Mouse (Mus musculus) right cerebral cortex, adult 2 months (tissue): ENCODE results near the gene Hip1.

ENCODE experiments used
- DNase-seq, 2 experiments: peaks; one replicate each; pipeline ENCODE4 v3.0.0; 2021 to 2022; ENCODE audit warnings: low spot score in 2 of 2

Hip1 gene

DNA sequence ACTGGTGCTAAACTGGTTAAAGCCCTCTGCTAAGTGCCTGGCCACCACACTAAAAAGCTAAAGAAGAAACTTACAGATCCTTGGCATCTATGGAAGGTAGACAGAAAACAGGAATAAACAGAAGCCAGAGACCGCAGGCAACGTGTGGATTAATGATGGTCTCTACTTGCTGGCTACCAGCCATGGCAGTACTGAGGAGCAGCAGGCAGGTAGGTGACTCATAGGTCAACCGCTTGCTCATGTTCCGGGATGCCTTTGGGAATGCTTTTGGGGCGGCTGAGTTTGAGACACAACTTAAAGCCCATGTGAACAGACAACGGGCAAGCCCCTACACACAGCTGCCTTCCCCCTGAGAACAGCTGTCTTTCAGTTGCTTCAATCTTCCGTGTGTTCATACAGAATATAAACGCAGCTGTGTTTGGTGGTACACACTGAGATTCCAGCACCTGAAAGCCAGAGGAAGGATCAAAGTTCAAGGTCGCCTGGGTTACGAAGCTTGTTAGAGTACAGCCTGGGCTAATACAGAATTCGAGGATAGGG lies 13.5 kb downstream of the Hip1 start:
- no peak for DNase-seq

DNA sequence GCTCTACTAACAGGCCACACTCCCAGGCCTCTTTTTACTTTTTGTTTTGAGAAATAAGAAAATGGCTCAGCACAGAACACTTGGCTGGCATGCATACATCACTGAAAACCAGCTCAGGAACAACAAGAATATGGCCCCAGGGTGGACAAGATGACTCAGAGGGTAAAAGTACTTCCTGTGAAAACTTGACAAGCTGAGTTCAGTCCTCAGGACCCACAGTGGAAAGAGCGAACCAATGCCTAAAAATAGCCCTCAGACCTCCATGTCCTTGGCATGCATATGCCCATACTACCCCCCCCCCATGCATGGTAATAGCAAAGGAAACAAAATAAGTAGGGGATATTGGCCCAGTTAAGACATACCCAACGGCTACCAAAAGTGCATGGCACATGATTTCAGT lies 15.0 kb downstream of the Hip1 start:
- DNase-seq: no peak

DNA sequence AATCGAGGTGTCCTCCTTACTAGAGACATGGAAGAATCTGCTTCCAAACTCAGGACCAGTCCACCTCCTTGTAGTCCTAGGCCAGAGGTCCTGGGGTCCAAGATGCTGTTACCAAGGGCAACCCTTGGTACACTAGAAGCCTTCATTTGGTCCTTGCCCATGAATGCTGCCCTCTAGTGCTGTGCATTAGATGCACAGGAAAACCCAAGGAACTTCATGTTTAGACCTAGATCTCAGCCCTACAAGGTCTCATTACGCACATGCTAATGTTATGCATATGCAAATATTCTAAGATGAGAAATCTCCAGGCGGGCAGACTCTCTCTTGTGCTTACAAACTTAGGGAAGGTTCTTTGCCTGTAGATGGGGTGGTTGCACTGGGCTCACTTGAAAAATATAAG lies 15.6 kb downstream of the Hip1 start:
- no peak for DNase-seq

DNA sequence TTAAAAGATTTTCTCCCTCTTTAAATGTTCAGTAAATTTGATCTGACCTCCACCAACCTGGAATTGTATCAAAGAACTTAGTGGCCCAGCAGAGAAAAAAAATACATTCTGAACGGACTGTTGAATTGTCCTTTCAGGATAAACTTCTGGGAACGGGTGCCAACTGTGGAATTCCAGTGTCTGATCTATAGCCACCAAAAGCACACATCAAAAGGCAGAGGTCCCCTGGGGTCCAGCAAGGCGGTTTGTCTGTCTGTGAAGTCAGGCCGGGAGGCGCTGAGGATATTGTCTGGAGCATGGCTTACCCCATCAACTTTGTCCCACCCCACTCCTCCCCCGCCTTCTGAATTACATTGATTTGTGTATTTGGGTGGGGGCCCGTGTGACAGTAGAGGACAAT lies 16.9 kb downstream of the Hip1 start:
- DNase-seq: no peak

DNA sequence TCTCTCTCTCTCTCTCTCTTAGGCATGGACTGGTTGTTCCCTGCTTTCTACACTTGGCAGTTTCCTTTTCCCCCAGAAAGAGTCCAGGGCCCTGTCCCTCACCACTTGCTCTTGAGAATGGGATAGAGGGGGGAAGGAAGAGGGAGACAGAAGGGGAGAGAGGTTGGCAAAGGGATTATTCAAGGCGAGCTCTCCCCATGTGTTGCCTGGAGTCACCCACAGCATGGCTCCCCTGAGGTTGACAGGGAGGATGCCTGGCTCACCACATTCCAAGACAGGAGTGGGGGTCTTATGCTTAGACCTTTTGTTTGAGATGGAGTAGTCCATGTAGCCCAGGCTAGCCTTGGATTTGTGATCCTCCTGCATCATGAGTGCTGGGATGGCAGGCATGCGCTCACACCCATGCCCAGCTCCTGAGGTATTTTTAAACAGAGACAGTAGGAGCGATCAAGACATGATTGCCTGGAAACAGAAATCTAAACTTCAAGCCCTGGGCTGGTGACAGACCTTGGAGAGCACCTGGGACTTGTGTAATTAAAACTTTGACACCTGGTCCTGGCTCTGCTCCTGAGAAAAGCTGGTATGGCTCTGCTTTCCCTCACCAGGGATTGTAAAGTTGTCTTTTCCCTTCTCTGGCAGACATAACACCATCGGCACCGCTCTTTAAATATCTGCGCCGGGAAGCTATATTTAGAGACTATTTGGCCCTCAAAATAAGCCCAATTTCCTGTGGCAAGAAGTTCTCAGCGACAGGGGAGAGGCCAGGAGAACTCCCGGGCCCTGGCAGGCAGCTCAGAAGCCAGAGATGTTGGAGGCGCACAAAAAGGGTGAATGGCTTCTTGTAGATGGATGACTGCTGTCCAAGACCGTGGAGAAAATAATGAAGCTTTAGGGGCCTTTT lies 20.0 kb downstream of the Hip1 start:
- DNase-seq: no peak

DNA sequence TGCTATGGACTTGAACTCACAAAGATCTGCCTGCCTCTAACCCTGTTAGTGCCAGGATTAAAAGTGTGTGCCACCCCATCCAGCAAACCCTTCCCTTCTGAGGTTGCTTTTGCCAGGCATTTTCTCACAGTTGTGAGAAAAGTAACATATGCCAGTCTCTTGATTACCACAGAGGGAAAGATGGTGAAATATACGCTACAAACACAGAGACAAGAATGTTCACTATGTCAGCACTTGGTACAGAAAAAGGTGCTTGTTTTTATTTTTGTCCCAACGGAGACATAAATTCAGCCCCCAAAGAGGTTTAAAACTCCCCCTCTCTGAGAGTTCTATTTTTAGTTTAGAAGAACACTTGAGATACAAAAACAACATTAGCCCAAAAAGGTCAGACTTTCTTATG lies 20.8 kb downstream of the Hip1 start:
- no peak for DNase-seq

DNA sequence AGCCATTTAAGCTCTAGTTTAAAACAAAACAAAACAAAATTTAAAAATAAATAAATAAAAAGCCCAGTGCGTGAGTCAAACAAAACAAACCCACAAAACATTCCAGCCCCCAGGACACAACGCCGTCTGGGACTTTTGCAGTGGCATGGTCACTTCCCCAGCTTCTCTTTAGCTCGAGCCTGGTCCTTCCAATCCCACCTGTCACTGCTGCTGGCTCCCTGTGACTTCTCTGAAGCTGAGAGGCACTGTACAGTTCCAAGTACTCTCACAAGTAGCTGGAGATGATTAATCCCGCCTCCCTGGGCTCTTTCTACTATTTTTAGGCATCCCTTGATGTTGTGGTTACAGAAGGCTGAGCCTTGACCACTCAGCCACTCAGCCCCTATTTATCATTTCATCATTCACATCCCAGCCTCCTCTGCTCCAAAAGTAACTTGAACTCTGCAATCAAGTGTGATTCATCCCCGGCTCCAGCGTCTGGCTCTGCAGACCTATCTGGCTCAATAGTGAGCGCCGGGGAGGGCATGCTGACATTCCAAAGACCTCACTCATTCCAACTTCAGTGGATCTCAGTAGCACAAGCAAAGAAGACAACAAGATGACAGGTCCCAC lies 22.7 kb downstream of the Hip1 start:
- no peak for DNase-seq

DNA sequence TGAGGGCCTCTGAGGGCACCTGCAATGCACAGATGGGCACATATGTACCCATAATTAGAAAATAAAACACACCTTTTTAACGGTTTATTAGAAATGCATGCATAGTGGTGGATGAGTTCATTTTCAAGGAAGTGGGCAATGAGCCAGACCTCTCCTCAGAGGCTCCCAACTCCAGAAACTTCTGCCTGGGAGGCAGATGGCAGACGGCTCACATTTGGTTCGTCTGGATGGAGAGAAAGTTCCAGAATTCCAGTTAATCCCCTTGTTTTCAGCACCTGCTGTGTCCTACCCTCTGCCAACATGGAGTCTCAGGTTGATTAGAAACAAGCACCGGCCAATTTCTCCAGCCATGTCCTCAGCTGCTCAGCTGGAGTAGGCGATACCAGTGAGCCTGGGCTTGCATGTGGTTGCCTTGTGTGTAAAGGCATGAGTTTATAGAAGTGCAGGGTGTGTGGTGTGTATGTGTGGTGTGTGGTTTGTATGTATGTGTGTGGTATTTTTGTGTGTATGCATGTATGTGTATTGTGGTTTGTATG lies 27.5 kb downstream of the Hip1 start:
- DNase-seq: no peak

DNA sequence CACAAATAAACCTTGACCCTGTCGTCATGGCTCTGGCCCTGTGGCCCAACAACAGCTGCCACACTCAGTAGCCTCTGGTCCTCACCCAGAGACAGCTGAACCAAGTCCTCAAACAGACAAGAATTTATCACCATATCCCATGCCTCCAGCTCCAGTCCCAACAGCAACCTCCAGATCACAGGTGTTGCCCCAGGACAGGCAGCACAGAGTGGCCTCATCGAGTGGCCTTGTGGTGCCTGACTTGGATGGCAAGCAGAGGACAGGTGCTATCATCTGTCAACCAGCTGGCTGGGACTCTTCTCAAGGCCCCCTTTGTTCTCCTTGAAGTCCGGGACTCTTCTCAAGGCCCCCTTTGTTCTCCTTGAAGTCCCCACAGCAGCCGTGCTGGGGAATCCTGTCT lies 31.8 kb downstream of the Hip1 start:
- DNase-seq: no peak

DNA sequence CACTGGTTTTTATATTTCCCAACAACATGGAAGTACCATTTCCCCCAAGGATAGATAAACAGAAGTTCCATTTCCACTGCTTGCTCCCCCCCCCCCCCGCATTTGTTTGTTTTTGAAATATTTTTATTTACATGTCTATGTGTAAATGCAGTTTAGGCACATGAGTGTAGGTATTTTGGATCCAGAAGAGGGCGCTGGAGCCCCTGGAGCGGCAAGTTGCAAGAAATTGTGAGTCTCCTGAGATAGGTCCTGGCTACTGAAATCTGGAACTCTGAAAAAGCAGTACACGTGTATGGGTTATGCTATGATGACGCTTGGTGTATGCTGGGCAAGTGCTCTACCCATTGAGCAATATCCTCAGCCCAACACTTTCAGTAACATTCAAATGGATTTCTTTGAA lies 33.8 kb downstream of the Hip1 start:
- DNase-seq: no peak

DNA sequence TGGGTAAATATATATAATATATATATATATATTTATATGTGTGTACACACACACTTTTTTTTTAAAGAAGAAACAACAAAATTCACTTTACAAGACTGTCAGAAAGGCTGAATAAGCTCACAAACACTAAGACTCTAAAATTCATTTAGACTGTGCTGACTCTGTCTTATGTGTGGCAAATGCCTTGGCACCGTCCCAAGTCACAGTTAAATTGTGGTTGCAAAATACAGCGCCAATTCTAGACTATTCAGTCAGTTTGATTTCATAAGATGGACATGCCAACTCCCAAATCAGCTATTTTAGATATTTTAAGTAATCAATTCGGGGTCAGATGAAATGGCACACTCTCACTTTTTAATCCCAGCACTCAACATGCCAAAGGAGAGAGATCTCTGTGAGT lies 36.6 kb downstream of the Hip1 start:
- DNase-seq: peak; percentile 44 to 45

DNA sequence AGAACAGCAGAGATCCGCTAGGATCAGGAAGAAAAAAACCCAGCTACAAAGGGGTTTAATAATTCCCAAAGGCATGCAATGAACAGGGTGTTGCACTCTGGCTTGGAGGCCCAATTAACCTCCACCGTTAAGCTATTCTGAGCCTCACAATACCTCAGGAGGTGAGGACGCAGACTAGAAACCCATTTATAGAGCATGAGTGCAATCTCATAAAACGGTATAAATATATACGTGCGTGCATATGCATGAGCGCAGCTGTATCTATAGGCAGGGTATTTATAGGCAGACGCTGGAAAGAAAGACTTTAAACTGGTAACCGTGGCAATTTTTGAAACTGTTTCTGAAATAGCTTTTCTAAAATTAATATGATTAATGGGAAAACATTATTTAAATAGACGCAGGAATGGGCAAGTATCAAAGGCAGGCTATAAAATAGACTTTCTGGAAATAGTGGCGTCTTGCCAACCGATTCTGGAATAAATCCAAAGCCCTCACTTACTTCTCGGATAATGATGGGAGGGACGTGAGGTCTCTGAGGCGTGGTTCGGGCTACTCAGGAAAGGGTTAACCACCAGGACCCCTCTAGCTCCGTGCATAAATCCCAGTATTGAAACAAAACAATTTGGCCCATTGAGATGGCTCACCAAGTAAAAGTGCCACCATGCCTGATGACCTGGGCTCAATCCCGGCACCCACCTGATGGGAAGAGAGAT lies 37.2 kb downstream of the Hip1 start:
- peak in 1 of 2 experiments; percentile 37 for DNase-seq

DNA sequence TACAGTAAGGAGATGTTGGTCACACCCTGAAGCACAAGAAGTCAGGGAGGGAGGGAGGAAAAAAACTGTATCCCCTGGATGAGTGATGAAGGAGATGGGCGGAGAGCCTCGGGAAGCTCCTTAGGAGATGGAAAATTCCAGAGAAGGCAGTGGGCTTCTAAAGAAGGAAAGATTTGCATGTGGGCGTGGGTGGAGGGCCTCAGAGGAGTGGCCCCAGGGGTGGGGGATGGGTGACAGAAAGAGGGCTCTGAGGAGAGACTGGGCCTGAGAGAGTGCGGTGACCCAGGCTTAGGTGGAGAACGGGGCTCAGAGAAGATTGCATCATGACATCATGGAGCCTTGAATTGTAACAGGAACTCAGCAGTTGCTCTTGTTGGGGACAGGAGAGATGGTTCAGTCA lies 39.5 kb downstream of the Hip1 start:
- no peak for DNase-seq

DNA sequence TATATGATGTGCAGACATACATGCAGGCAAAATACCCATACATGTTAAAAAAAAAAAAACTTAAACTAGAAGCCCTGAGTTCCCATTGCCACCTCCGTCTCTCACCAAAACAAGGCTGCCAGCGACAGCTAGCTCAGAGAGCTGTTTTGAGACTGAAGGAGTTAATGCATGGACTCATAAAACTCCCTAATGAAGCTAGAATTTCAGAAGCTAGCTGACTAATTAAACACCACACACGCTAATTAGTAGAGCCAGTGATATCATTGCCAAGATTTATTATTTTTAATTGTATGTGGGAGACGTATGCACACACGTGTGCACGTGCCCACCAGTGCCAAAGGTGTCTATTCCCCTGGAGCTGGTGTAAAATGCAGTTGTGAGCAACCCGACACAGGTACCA lies 42.0 kb downstream of the Hip1 start:
- no peak for DNase-seq

DNA sequence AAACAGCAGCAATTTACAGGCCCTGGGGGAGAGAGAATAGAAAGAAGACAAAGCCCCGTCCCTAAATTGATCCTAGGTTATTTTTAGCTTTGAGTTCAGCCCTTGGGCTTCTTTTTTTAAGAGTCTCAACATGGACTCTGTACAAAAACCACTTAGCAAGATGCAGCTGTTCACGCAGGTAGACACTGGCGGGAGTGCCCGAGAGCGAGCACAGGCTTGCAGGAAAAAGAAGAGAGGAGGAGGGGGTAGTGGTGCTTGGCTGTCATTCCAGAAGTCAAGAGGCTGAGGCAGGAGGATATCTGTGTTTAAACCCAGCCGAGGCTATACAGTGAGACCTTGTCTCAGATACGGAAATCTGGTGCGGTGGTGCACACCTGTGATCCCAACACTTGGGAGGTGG lies 42.9 kb downstream of the Hip1 start:
- no peak for DNase-seq

DNA sequence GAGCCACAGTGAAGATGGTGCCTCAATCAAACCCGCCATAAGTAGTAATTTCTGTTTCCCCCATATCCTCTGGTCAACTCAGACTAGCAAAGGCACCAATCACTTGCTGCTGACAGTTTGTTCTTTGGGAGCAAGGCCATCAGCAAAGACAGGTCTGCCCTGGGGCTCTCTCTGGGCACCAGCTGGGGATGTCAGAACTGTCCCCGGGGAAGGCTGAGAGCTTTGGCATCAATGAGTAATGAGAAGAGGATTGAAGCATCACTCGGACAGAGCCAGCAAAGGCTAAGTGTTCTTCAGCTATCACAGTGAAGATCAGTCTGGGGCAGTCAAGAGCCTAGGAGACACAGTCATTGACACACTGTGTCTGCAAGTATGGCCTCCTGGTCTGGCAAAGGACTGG lies 46.0 kb downstream of the Hip1 start:
- DNase-seq: no peak

DNA sequence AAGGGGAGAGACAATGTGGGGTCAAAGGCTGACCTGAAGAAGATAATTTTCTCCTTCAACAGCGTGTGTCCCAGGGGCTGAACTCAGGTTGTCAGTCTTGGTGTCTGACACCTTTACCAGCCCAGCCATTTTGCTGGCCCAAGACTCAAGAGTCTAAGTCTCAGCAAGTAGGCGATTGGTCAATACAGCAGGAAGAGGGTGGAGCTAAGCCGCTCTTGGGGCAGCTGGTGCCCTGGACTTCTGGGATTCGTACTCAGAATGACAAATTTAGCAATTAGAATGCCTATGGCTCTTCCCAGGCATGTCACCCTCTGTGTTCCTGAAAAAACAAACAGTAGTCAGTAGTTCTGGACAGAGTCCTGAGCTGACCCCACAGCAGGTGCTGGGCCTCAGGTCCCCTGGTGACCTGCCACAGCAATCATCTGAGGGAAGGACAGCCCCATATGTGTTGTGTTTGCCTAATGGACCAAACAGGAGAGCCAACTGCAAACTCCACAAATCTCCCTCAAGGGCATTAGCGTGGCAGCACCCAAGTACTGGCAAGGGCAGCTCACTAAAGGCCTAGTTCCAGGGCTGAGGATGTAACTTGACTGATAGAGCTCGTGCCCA lies 47.5 kb downstream of the Hip1 start:
- no peak for DNase-seq

DNA sequence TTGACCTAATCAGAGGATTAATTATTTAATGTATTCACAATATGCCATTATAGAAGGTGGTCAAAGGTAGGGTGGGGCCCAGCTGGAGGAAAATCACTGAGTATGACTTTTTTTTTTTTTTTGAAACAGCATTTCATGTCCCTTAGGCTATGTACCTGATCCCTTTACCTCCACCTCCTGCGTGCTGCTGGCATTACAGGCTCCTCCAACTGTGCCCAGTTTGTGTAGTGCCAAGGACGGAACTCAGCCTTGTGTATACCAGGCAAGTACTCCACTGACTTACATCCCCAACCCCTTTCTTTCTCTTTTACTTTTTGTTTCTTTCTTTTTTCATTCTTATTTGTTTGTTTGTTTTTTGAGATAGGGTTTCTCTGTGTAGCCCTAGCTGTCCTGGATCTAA lies 48.4 kb downstream of the Hip1 start:
- no peak for DNase-seq

DNA sequence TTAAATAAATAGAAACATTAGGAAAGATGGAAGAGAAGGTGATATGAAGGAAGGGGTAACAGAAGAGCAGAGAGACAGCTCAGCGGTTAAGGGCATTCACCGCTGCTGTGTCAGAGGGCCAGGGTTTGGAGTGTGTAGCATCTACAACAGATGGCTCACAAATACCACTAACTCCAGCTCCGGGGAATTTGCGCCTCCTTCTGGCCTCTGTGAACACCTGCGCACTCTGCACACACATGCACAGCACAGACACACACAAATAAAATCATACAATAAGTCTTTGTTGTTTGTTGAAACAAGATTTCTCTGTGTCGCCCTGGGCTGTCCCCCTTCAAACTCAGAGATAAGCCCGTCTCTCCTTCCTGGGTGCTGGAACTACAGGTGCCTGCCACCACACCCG lies 49.4 kb downstream of the Hip1 start:
- no peak for DNase-seq

DNA sequence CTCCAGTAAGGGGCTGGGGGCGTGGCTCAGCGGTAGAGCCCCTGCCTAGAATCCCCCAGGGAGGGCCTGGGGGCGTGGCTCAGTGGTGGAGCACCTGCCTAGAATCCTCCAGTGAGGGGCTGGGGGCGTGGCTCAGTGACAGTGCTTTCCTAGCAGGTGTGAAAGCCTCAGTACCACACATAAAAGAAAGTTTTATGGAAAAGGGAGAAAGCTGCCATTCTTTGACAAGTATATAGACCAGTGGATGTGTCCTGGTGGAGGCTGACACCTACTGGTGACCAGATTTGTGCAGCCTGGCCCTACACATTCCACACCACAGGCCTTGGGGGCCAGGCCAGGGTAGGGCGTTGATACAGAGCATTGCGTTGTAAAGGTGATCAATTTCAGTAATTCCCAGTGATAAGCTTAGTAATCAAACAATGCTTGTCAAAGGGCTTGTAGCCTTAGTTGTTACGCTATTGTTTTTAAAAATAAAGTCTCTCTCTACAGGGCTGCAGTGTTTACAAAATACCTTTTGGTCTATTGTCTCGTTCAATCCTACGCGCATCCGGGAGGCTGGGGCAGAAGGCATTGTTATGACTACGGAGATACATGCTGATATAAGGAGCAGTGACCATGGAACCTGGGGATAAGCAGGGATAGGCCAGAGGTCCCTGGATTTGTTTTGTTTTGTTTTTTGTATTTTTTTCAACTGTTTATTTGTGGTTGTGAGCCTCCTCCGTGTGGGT lies 50.6 kb downstream of the Hip1 start:
- DNase-seq: peak in 1 of 2 experiments; percentile 38

DNA sequence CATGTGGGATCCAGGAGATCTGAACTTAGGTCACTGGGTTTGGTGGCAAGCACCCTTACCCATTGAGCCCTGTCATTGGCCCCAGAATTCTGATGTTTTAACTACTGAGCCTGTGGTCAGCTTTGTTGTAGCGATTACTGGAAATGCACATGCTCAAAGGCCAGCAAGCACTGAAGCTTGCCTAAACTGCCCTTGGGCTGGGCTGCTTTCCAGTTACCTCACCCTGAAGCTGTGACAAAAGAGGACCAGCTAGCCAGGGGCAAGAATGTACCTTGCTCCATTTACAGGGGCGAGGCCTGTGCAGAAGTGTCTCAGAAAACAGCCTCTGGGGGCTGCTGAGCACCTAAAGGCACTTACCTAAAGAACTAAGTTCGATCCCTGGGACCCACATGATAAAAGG lies 51.8 kb downstream of the Hip1 start:
- no peak for DNase-seq
